Mouse (Mus musculus) spleen, postnatal 10 days (tissue): ENCODE results near the gene Ctnnd2.

Experiments
- DNase-seq, 2 experiments: peaks; one replicate each; pipeline ENCODE4 v3.0.0; 2021 to 2022; ENCODE audit warnings: low spot score in 2 of 2

The Ctnnd2 gene

GRCm38 (mm10) chr15:30512467-30512866 is 340.1 kb downstream of the Ctnnd2 start:
- DNase-seq = no peak

DNA sequence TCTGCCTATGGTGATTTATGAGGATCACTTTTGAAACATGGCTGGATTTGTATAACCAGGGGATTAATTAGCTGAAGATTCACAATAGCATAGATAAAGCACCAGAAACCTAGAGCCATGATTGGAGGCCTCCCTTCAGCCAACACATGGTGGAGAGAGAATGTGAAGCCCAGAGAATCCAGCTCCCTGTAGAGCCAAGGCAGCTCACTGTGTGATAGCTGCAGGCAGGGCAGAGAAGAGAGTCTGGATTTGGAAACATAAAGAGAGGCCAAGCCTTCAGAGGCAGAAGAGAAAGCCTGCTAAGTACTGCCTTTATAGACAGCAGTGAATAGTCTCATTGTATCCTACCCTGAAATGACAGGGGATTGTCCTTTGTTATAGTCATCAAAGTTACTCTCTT is 340.7 kb downstream of the Ctnnd2 start:
- no peak for DNase-seq

DNA sequence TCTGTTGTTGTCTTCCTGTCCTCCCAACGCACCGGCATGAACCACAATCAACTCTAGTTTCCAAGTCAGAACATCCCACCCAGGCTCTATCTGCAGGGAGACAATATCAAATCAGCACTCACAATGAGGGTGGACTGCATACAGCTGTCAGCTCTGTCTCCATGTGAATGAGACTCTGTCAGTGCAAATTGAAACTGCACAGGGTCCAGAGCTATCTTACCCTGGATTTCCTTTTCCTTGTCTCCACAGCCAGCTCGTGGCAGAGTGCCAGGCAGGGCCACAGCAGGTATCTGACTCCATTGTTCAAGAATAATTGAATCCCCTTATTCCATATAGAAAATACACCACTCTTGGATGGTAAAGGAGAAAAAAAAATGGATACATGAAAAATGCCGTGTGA is 343.0 kb downstream of the Ctnnd2 start:
- no peak for DNase-seq

DNA sequence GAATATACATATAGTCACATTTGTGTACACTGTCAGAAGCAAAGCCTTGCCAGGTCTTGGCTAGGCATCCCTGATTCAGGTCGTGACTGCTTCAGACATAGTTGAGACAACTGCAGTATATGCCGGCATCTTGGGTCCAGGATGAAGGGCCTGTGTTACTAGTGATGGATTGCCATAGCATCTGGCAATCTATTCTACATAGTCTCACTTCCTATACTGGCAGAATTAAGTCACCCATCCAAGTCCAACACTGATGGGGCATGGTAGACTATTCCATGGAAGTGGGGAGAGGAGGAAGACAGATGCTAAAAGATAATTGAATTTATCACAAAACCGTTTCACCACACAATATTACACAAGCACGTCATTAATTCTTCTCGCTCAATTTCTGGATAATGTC is 369.1 kb downstream of the Ctnnd2 start:
- DNase-seq = no peak

- DNase-seq = no peak
These were observed 375.9 kb downstream of the Ctnnd2 start for GRCm38 (mm10) chr15:30548263-30548662.

DNA sequence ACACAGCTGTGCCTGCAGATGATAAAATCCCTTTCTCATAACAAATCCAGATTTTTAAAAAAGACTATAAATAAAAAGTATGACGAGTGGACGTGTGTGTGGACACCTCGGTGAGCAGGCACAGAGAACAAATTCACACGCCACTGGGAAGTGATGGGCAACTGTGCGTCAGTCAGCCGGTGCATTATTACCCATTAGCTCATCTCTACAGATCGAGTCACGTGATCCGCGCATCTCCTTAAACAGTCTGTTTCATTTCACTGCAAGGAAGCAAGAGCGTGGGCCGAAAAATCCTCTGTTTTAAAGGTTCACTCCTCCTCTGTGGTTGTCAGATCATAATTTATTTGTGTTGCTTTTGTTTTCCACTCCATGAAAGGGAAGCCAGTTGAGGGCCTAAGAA is 378.6 kb downstream of the Ctnnd2 start:
- DNase-seq = no peak

- DNase-seq = no peak
These were observed 381.6 kb downstream of the Ctnnd2 start for GRCm38 (mm10) chr15:30553910-30554406.

DNA sequence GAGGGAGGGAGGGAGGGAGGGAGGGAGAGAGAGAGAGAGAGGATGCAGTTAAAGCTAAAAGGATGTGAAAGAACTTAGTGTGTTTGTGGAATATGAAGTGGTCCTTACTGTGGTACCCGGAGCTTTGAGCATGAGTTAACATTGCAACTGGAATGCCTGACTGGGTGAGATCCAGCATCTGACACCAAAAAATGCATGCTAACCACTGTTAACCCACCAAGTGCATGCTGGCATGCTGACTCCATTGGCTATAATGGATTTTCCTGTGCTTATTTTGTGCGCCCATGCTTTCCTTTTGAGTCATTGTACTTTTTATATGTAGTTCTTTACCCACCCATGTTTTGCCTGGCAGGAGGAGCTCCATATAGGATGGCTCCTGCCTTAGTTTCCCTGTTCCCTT is 383.4 kb downstream of the Ctnnd2 start:
- no peak for DNase-seq

DNA sequence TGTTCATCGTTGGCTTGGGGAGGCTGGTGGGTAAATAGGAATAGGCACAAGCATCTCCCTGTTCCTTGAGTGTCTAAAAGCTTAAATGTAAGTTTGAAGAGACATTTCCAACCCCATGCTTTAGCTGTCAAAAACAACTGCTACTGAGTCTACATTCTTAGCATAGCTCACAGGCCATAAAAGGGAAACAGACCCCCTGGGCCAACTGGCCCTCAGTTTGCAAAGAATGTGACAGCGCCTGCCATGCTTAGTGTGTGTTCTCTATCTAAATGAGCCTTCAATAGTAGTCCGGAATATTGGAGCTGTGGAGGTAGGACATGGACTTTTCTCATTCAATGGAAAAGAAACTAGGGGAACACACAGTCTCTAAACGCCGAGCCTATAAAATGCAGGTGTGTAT is 390.0 kb downstream of the Ctnnd2 start:
- no peak for DNase-seq

GRCm38 (mm10) chr15:30564594-30564993 is 392.2 kb downstream of the Ctnnd2 start:
- no peak for DNase-seq

- DNase-seq = no peak
These were observed 397.9 kb downstream of the Ctnnd2 start for GRCm38 (mm10) chr15:30570254-30570800.

GRCm38 (mm10) chr15:30587446-30587845 is 415.1 kb downstream of the Ctnnd2 start:
- no peak for DNase-seq

DNA sequence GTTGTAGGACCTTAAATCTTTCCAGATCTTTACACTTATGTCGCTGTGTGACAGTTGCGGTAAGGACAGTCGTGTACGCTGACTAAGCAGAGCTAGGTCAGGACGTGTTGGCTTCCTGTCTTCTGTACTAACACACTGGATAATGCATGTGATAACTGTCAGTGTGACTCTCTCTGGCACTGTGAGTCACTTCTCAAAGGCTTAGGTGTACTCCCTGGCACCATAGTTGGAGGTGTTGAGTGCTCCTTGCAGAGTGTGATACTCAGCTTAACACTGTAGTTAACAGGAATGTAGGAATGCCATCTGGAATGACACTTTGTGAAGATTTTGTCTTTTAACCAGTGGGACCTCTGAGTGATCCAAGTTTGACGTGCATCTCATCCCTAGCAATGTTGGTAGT is 418.5 kb downstream of the Ctnnd2 start:
- DNase-seq = no peak

DNA sequence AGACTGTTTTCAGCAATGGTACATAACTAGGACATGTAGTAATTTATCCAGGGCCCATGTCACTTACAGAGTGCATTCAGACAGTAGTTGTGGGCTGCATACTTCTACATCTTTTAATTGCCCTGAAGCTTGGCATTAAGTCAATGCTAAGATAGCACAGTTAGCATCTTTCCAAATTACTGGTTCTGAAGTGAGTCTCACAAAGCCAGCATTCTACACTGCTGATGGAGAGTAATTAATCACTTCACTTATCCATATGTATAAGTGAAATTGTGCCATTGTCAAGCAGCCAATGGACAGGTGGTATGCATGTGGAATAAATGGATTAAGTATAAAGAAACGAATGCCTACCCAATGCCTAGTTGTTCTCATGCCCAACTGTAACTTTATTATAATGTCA is 423.1 kb downstream of the Ctnnd2 start:
- no peak for DNase-seq

- peak in 1 of 2 experiments; percentile 38 for DNase-seq
These were observed 438.2 kb downstream of the Ctnnd2 start for GRCm38 (mm10) chr15:30610613-30611012.

- no peak for DNase-seq
These were observed 443.1 kb downstream of the Ctnnd2 start for GRCm38 (mm10) chr15:30615451-30615850.

DNA sequence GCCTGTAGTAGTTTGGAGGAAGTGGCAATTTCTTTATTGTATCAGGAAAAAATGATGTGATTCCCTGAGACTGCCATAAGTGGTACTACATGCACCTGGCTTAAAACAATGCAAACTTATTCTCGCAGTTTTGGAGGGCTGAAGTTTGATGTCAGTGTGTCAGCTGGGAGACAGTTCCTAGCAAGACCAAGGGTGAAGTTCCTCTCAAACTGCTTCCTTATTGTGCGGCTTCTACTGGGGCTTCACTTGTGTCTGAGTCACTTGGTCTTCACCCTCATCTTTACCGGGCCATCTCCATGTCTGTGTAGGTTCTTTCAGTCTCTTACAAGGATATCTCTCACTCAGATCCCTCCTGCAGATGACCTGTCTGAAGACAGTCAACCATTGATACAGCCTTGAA is 444.5 kb downstream of the Ctnnd2 start:
- no peak for DNase-seq

DNA sequence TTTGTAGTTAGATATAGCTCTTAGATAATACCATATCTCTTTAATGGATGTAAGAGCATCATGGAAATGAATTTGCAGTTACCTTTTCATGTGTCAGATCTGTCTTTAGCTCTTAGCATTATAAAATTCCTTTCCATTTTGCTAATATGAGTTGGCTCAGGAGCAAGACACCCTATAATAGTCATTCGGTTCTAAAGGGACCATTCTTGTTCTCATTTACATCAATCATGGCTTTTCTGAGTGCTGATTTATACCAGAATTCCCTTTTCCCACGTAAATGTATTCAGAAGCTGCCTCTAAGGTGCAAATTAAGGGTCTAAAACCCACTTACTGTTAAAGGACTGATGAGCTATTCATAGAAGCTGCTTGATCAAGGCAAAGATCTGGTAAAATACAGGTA is 445.5 kb downstream of the Ctnnd2 start:
- no peak for DNase-seq

DNA sequence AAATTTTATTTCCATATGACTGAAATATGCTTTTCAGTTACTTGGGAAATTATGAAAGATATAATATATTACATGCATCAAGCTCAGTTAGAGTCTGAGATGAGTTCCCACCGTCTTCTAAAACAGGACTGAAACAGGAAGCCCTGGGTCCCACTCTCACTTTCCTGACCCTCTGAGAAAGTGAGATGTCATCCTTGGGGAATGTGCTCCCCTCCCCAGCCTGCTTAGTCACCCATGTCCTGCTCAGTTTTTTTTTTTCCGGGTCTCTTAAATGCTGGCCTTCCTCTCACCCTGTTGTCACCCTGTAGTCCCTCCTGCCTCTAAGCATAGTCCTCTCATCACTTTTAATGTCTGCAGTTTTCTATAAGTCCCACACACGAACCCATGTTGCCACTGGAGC is 456.1 kb downstream of the Ctnnd2 start:
- no peak for DNase-seq

GRCm38 (mm10) chr15:30632113-30632735 is 459.8 kb downstream of the Ctnnd2 start:
- DNase-seq = no peak

DNA sequence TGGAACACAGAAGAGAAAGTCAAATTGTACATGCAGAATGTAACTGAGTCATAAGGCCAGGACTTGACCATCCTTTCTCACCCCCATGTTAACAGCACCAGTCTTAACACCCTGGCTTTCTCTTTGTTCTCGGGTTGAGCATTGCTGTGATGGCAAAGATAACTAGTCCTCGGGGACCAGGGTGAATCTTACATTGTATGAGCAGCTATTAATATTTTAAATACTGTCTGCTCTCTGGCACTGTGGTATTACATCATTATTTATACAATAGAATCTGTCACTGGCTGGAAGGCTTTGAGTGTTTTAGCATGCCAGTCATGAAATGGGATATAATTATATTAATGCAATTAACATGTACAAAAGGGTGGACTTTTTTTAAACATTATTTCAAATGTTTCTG is 461.5 kb downstream of the Ctnnd2 start:
- no peak for DNase-seq

GRCm38 (mm10) chr15:30634522-30634921 is 462.1 kb downstream of the Ctnnd2 start:
- no peak for DNase-seq

DNA sequence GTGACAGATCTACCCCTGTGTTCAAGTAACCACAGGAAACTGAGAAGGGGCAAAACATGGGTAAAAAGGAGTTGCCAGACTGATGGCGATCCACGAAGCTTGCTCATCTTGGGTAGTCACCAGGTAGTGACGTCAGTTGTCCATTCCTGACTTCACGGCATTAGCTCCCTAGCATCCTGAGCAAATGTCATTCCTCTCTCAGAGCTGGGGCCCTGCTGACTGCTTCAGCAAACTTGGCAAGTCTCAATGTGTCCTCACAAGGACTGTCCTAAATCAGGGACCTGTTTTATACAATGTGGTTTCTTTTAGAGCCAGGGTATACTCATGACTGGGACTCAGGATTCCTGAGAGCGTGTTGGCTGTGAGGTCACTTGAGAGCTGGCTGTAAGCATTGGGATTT is 468.3 kb downstream of the Ctnnd2 start:
- no peak for DNase-seq

GRCm38 (mm10) chr15:30645688-30646087 is 473.3 kb downstream of the Ctnnd2 start:
- no peak for DNase-seq
